Mouse (Mus musculus): Measurements from ENCODE around the gene Fscn2. TPM values are rescaled to one million over a fixed set of nuclear protein-coding genes. Genes with fewer than 3 reads are reported as not detected.

The Fscn2 gene
- total and polyA plus RNA-seq, 3 experiments = not detected

GRCm38 (mm10) chr11:120312069-120312468 is 49.3 kb upstream of the Fscn2 start:
- Histone ChIP-seq H3K9me3 (replicated peaks; ENCODE audit: low read length) (peaks cover 13% of the 10 kb centered on the region), H3K9ac (ENCODE audit: insufficient read depth, low read depth) (no peak overlapping the region), H3K79me2 (replicated peaks; ENCODE audit: control insufficient read depth, extremely low read depth, insufficient read depth, poor library complexity, severe bottlenecking) (no peaks in the 10 kb centered on the region), H3K4me2 (ENCODE audit: insufficient read depth, low read depth, poor library complexity, severe bottlenecking) (no peak overlapping the region), H3K27ac (ENCODE audit: insufficient read depth, low read depth) (no peak overlapping the region), H3K4me3 (replicated peaks in 1 of 3; ENCODE audit: low read depth in 2 of 3, low read length in 2 of 3, poor library complexity in 1 of 3) (no peak overlapping the region), H3K4me1 (ENCODE audit: control insufficient read depth in 1 of 2, insufficient read depth in 2 of 2) (peaks cover 9 to 22% of the 10 kb centered on the region in 2 experiments), H3K27me3 (replicated peaks) (peaks cover 88% of the 10 kb centered on the region), H3K36me3 (replicated peaks in 1 of 2; ENCODE audit: control insufficient read depth in 1 of 2, insufficient read depth in 1 of 2, low read length in 1 of 2) (no peaks in the 10 kb centered on the region)
- no peak for TF ChIP-seq E2F4 (IDR thresholded peaks at IDR 0.05; ENCODE audit: insufficient replicate concordance, low read depth, low read length)
- TF ChIP-seq ETS1 (conservative IDR thresholded peaks at IDR 0.05; ENCODE audit: low read depth, low read length) = no peak
- no peak for TF ChIP-seq USF2 (conservative IDR thresholded peaks at IDR 0.05; ENCODE audit: low read depth, low read length)
- no peak for TF ChIP-seq NELFE (IDR thresholded peaks at IDR 0.05; ENCODE audit: low read depth, low read length)
- no peak for TF ChIP-seq USF1 (IDR thresholded peaks at IDR 0.05; ENCODE audit: low read depth, low read length)
- no peak for TF ChIP-seq MAZ (IDR thresholded peaks at IDR 0.05; ENCODE audit: low read depth, low read length)
- no peak for TF ChIP-seq MAX (IDR thresholded peaks at IDR 0.05; ENCODE audit: low read length)
- TF ChIP-seq RCOR1 (conservative IDR thresholded peaks at IDR 0.05; ENCODE audit: low read depth, low read length) = no peak
- no peak for TF ChIP-seq KAT2A (IDR thresholded peaks at IDR 0.05; ENCODE audit: insufficient replicate concordance, low read length)
- TF ChIP-seq CTCF (conservative IDR thresholded peaks at IDR 0.05 in 1 of 2, IDR thresholded peaks at IDR 0.05 in 1 of 2; ENCODE audit: low read depth in 2 of 2, low read length in 2 of 2) = no peak
- no peak for DNase-seq (ENCODE audit: extremely low read depth)
- dilution Hi-C loops (cut with MboI; ENCODE audit: extremely low pct_ligation_motif_present, extremely low pct_unique_long_range_greater_than_20kb, low sequenced_read_pairs) = no loop called here
- in situ Hi-C loops (cut with MboI; ENCODE audit: low pct_ligation_motif_present, low pct_unique_long_range_greater_than_20kb, low sequenced_read_pairs) = no loop called here

- Histone ChIP-seq H3K27me3 (replicated peaks) (peaks cover 81% of the 10 kb centered on the region), H3K36me3 (replicated peaks in 1 of 2; ENCODE audit: control insufficient read depth in 1 of 2, insufficient read depth in 1 of 2, low read length in 1 of 2) (no peaks in the 10 kb centered on the region), H3K4me2 (ENCODE audit: insufficient read depth, low read depth, poor library complexity, severe bottlenecking) (no peak overlapping the region), H3K27ac (ENCODE audit: insufficient read depth, low read depth) (no peak overlapping the region), H3K4me3 (replicated peaks in 1 of 3; ENCODE audit: low read depth in 2 of 3, low read length in 2 of 3, poor library complexity in 1 of 3) (no peak overlapping the region), H3K9me3 (replicated peaks; ENCODE audit: low read length) (peaks cover 8% of the 10 kb centered on the region), H3K79me2 (replicated peaks; ENCODE audit: control insufficient read depth, extremely low read depth, insufficient read depth, poor library complexity, severe bottlenecking) (no peaks in the 10 kb centered on the region), H3K4me1 (ENCODE audit: control insufficient read depth in 1 of 2, insufficient read depth in 2 of 2) (peaks cover 9 to 24% of the 10 kb centered on the region in 2 experiments), H3K9ac (ENCODE audit: insufficient read depth, low read depth) (no peak overlapping the region)
- DNase-seq (ENCODE audit: extremely low read depth) = no peak
- TF ChIP-seq BHLHE40 (IDR thresholded peaks at IDR 0.05; ENCODE audit: low read depth, low read length) = no peak
- no peak for TF ChIP-seq RCOR1 (conservative IDR thresholded peaks at IDR 0.05; ENCODE audit: low read depth, low read length)
- no peak for TF ChIP-seq ELF1 (IDR thresholded peaks at IDR 0.05; ENCODE audit: low read depth, low read length)
- TF ChIP-seq POLR2AphosphoS2 (IDR thresholded peaks at IDR 0.05; ENCODE audit: low read depth, low read length) = no peak
- TF ChIP-seq TCF12 (IDR thresholded peaks at IDR 0.05; ENCODE audit: low read depth, low read length) = no peak
- no peak for TF ChIP-seq ZKSCAN1 (IDR thresholded peaks at IDR 0.05; ENCODE audit: borderline replicate concordance, low read depth, low read length)
- TF ChIP-seq NRF1 (IDR thresholded peaks at IDR 0.05; ENCODE audit: low read depth, low read length) = no peak
- TF ChIP-seq IRF4 (IDR thresholded peaks at IDR 0.05; ENCODE audit: low read depth, low read length) = no peak
- TF ChIP-seq CHD2 (IDR thresholded peaks at IDR 0.05; ENCODE audit: low read length) = no peak
- no peak for TF ChIP-seq GABPA (IDR thresholded peaks at IDR 0.05; ENCODE audit: insufficient replicate concordance, low read depth, low read length)
- no peak for TF ChIP-seq UBTF (IDR thresholded peaks at IDR 0.05; ENCODE audit: low read depth, low read length)
- TF ChIP-seq MAX (IDR thresholded peaks at IDR 0.05; ENCODE audit: low read length) = no peak
- no peak for TF ChIP-seq ZC3H11A (IDR thresholded peaks at IDR 0.05; ENCODE audit: low read depth, low read length)
- in situ Hi-C loops (cut with MboI; ENCODE audit: low pct_ligation_motif_present, low pct_unique_long_range_greater_than_20kb, low sequenced_read_pairs) = no loop called here
- dilution Hi-C loops (cut with MboI; ENCODE audit: extremely low pct_ligation_motif_present, extremely low pct_unique_long_range_greater_than_20kb, low sequenced_read_pairs) = no loop called here
Measured at GRCm38 (mm10) chr11:120313906-120314685, 47.2 kb upstream of the Fscn2 start.
